Mouse (Mus musculus) forebrain, embryonic 14.5 days (tissue): ENCODE measurements at regions not wholly inside any gene's neighbourhood (a gene's known extent, or its start where the extent isn't known, plus 50 kb on each side); places are given as distances from the start of the nearest gene placed in this dataset.

Source experiments
- ATAC-seq: fragments of 200-750 bp; cut with Nextera tagmentation; 2 replicates; pipeline ENCODE4 v1.8.0; 2017; ENCODE audit warnings: mild to moderate bottlenecking, moderate library complexity
- DNase-seq: peaks from one replicate; pipeline ENCODE4 v3.0.0-alpha.2; 2015; ENCODE audit warnings: low spot score
- H3K27ac ChIP-seq: fragments of 300-500 bp; sonication (generic); 2 replicates; pipeline ENCODE4 v1.5.1; 2014; ENCODE audit warnings: low read depth, mild to moderate bottlenecking, control low read depth, low read length, moderate library complexity
- H3K27me3 ChIP-seq: fragments of 300-500 bp; sonication (generic); replicated peaks from 2 replicates; pipeline ENCODE4 v1.6.1; 2014; ENCODE audit warnings: low read length, control low read depth, mixed read lengths; ENCODE audit not compliant: control insufficient read depth, insufficient read depth
- H3K36me3 ChIP-seq: fragments of 300-500 bp; sonication (generic); 2 replicates; pipeline ENCODE4 v1.6.1; 2014; ENCODE audit warnings: low read length, control low read depth; ENCODE audit not compliant: control insufficient read depth, insufficient read depth
- H3K4me1 ChIP-seq: fragments of 300-500 bp; sonication (generic); 2 replicates; pipeline ENCODE4 v1.6.1; 2014; ENCODE audit warnings: antibody characterized with exemption, low read length, control low read depth; ENCODE audit not compliant: control insufficient read depth, insufficient read depth
- H3K4me2 ChIP-seq: fragments of 300-500 bp; sonication (generic); 2 replicates; pipeline ENCODE4 v1.6.1; 2014; ENCODE audit warnings: mild to moderate bottlenecking, control low read depth, low read length
- H3K4me3 ChIP-seq: fragments of 300-500 bp; sonication (generic); 2 replicates; pipeline ENCODE4 v1.5.1; 2014; ENCODE audit warnings: low read depth, low read length, control low read depth
- H3K9ac ChIP-seq: fragments of 300-500 bp; sonication (generic); 2 replicates; pipeline ENCODE4 v1.6.1; 2014; ENCODE audit warnings: mild to moderate bottlenecking, low read length, control low read depth, moderate library complexity
- H3K9me3 ChIP-seq: fragments of 300-500 bp; sonication (generic); replicated peaks from 2 replicates; pipeline ENCODE4 v1.6.1; 2016; ENCODE audit warnings: low read length, control low read depth, mixed read lengths; ENCODE audit not compliant: control insufficient read depth
- WGBS: fragments of 180-500 bp; shearing (Covaris S2); extraction: QIAGEN DNeasy Blood & Tissue Kit; methylation state at CpG from one replicate; pipeline ENCODE4 v1.1.7; 2014; 5-methylcytosine and 5-hydroxymethylcytosine counted together

DNA sequence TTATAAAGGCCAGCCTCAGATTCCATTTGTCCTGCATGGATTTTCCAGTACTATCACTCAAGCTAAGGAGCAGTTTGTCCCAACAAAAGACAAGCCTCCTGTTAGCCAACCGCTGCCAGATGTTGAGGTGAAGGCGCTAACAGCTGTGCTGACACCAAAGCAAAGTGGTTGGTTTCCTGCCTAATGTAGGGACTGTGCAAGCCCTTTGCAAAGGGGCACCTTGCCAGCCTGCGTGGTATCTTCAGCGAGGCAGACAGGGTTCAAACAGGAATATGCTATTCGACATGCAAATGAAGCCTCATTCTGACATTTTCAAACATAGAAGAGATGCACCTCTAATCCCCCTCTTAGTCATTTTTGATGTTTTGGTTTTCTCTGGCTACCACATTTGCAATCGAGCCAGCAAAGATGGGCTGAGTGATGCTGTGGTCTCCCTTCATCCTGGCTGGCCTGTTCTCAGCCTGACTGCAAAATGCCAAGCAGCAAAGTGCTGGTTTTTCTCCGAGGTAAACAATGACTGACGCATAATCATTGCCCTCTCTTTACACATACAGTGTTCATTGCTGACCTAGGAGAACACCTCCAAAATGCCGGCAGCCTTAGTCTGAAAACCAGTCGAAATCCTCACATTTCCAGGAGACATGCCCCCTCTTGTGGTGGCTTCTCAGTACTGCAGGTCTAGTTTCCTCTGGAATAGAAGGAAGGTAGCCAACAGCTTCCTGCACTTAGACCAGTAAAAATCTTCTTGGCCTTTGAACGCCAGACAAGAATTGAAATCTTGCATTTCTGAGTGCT lies 84.3 kb upstream of the Tank start:
- H3K9me3 ChIP-seq = no peaks in the 10 kb centered on the region
- H3K9ac ChIP-seq = no peak overlapping the region
- peak; percentile 90 for DNase-seq
- H3K36me3 ChIP-seq = no peaks in the 10 kb centered on the region
- H3K4me1 ChIP-seq = peaks cover 6% of the 10 kb centered on the region; the same call in 1 of the 2 replicates
- no peak overlapping the region for H3K4me3 ChIP-seq
- 0 out of 2 replicates have a peak overlapping the region, but pooled peaks have one; percentile 22 for H3K4me2 ChIP-seq
- no peak overlapping the region for H3K27ac ChIP-seq
- ATAC-seq = peak; percentile 57
- 47% methylated on average over 11 of the region's 11 CpGs for WGBS
- no peaks in the 10 kb centered on the region for H3K27me3 ChIP-seq

DNA sequence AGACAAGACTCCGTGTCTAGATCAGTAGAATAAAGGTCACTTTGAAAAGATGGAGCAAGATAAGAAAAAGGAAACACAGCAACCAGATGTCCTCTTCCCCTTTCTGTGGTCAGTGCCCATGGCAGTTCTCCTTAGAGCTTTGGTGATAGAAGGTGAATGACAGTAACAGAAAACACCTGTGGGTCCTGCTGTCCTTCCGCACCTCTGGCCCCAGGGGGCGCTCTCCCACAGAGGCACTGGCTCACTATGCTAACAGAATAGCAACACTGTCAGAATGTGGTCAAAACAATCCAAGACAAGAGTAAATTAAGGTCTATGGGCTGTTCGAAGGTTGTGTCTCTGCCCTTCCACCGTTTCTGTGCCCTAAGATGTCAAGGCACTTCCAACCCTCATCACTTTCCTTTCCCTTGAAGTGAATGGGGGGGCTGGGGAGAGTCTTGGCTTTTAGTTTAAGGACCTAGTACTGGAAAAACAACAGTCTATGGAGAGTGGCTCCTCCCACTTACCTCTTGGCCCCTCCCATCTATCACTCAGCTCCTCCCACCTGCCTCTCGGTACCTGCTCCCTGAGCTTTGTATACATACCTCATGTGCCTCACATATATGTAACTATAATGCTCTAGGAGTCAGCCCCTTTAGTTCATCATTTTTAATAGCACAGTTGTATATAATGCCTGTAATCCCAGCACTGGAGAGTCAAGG lies 86.2 kb upstream of the Tank start:
- WGBS = 61% methylated on average over 6 of the region's 6 CpGs

DNA sequence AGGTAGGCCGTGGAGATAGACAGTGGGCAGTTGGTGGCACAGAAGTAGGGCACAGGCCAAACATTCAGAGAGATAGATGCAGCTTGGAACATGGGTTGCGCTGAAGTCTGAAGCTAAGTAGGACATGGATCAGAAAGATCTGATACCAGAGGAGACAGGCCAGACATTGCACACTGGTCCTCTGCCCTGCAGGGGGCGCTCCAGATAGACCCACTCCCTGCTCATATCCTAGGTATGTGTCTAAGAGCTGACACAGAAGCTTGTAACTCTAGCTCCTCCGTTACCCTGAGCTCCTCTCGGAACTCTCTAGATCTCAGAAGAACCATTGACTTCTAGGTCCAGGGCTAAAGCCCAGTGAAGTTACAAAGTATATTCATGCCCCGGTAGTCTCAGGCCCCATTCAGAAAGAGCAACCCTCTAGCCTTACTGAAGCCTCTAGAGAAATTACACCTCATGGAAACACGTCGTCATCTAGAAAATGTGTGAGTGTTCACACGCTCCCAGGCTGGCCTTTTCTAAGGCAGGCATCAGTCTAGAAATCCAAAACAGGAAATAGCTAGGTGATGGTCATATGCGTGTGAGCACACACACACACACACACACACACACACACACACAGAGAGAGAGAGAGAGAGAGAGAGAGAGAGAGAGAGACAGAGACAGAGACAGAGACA lies 87.8 kb upstream of the Tank start:
- ATAC-seq = no peak
- no peak overlapping the region for H3K4me2 ChIP-seq
- no peaks in the 10 kb centered on the region for H3K9me3 ChIP-seq
- WGBS = 89% methylated on average over 10 of the region's 10 CpGs
- no peak for DNase-seq
- no peaks in the 10 kb centered on the region for H3K27me3 ChIP-seq
- H3K9ac ChIP-seq = no peak overlapping the region
- H3K4me3 ChIP-seq = no peak overlapping the region
- H3K36me3 ChIP-seq = no peaks in the 10 kb centered on the region
- peaks cover 6% of the 10 kb centered on the region; the same call in 1 of the 2 replicates for H3K4me1 ChIP-seq
- no peak overlapping the region for H3K27ac ChIP-seq

More for the DNA sequence above, 86.2 kb upstream of the Tank start:
- no peak overlapping the region for H3K4me3 ChIP-seq
- no peaks in the 10 kb centered on the region for H3K36me3 ChIP-seq
- H3K9me3 ChIP-seq = no peaks in the 10 kb centered on the region
- H3K4me1 ChIP-seq = peaks cover 6% of the 10 kb centered on the region; the same call in 1 of the 2 replicates
- no peak overlapping the region for H3K4me2 ChIP-seq
- no peak overlapping the region for H3K27ac ChIP-seq
- DNase-seq (no peak), ATAC-seq (no peak)
- H3K9ac ChIP-seq = no peak overlapping the region
- H3K27me3 ChIP-seq = no peaks in the 10 kb centered on the region

DNA sequence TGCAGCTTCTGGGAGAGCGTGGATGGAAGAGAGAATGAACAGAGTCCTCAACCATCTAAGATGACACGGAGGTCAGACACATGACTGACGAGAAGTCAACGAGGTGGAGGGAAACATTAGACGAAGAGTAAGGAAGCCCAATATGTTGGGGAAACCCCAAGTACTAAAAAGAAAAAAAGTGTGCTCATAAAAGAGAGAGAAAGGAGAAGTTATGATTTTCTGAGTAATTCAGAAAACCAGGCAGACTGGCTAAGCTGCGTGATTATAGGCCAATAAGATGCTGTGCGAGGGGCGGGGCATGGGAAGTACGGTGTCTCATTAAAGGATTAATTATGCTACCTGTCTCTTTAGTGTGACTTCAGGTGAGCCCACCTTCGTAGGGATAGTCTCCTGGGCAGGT lies 88.6 kb upstream of the Tank start:
- Histone ChIP-seq H3K27me3 (no peaks in the 10 kb centered on the region), H3K27ac (no peak overlapping the region), H3K4me3 (no peak overlapping the region), H3K4me2 (no peak overlapping the region), H3K9ac (no peak overlapping the region), H3K4me1 (peaks cover 6% of the 10 kb centered on the region; the same call in 1 of the 2 replicates), H3K36me3 (no peaks in the 10 kb centered on the region), H3K9me3 (no peaks in the 10 kb centered on the region)
- no peak for ATAC-seq
- 92% methylated on average over 10 of the region's 10 CpGs for WGBS
- DNase-seq = no peak

DNA sequence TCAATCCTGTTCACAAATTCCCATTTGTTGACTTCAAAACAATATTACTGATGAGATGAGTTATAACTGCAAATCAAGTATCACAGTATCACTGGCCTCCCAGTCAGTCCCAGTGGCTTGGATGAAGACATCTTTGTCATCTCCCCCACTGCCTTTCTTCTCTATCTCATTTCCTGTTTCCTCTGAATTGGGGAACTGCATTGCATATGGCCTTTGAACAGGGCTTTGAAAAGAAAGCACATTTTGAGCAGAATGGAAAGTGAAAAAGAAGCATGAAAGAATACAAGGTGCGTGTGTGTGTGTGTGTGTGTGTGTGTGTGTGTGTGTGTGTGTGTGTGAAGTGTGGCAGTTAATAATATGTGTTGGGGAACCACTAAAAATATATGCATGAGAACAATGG lies 94.6 kb upstream of the Tank start:
- DNase-seq (no peak), ATAC-seq (no peak)
- no peak overlapping the region for H3K27ac ChIP-seq
- H3K9me3 ChIP-seq = no peaks in the 10 kb centered on the region
- no peak overlapping the region for H3K9ac ChIP-seq
- H3K4me1 ChIP-seq = no peaks in the 10 kb centered on the region
- H3K27me3 ChIP-seq = no peaks in the 10 kb centered on the region
- no peak overlapping the region for H3K4me3 ChIP-seq
- H3K4me2 ChIP-seq = no peak overlapping the region
- WGBS = 80% methylated on average over 1 of the region's 1 CpGs
- H3K36me3 ChIP-seq = no peaks in the 10 kb centered on the region

DNA sequence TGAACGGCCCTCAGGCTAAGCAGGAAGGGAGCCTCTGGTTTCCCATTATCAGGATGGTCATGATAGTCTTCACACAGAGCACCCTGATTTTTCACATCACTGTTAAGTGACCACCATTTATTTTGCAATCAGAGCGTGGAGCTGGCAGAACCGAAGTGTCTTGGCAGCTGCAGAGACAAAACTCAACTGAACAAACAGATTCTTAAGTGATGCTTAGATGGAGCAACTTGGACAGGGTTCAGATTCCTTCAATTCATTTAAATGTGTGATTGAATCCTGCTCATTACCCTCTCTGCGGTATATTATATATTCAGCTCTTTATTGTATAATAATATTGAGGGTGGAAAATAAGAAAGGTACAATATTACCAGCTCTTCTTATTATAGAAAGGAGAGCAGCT lies 101.7 kb upstream of the Tank start:
- Histone ChIP-seq H3K4me3 (no peak overlapping the region), H3K9me3 (no peaks in the 10 kb centered on the region), H3K27ac (no peak overlapping the region), H3K27me3 (no peaks in the 10 kb centered on the region), H3K36me3 (no peaks in the 10 kb centered on the region), H3K4me2 (no peak overlapping the region), H3K4me1 (no peaks in the 10 kb centered on the region), H3K9ac (no peak overlapping the region)
- no peak for ATAC-seq
- 83% methylated on average over 4 of the region's 4 CpGs for WGBS
- DNase-seq = peak; percentile 56

- ATAC-seq (no peak), DNase-seq (no peak)
- WGBS = 80% methylated on average over 10 of the region's 10 CpGs
Observed at GRCm38 (mm10) chr2:61474626-61475025, 103.8 kb upstream of the Tank start.

GRCm38 (mm10) chr2:61470521-61470920 lies 107.9 kb upstream of the Tank start:
- no peak overlapping the region for H3K4me3 ChIP-seq
- H3K27me3 ChIP-seq = no peaks in the 10 kb centered on the region
- 95% methylated on average over 5 of the region's 5 CpGs for WGBS
- H3K36me3 ChIP-seq = no peaks in the 10 kb centered on the region
- no peak overlapping the region for H3K27ac ChIP-seq
- no peak overlapping the region for H3K4me2 ChIP-seq
- DNase-seq (no peak), ATAC-seq (no peak)
- no peak overlapping the region for H3K9ac ChIP-seq
- no peaks in the 10 kb centered on the region for H3K4me1 ChIP-seq
- no peaks in the 10 kb centered on the region for H3K9me3 ChIP-seq

More at GRCm38 (mm10) chr2:61474626-61475025, 103.8 kb upstream of the Tank start:
- Histone ChIP-seq H3K4me2 (no peak overlapping the region), H3K27ac (no peak overlapping the region), H3K9me3 (no peaks in the 10 kb centered on the region), H3K4me3 (no peak overlapping the region), H3K27me3 (no peaks in the 10 kb centered on the region), H3K36me3 (no peaks in the 10 kb centered on the region), H3K4me1 (no peaks in the 10 kb centered on the region), H3K9ac (no peak overlapping the region)
